Mouse (Mus musculus) kidney, adult 18-20 months (tissue): ENCODE measurements around the gene D430041D05Rik.
A peak's percentile ranks its signal among the peaks of the same experiment; 100 is the strongest.

Source experiments
- DNase-seq: peaks from one replicate; pipeline ENCODE4 v3.0.0; 2021

D430041D05Rik gene

GRCm38 (mm10) chr2:104410963-104411545, at the start of gene D430041D05Rik:
D430041D05Rik (minus strand) TSS chr2:104411013.
- DNase-seq: no peak

DNA sequence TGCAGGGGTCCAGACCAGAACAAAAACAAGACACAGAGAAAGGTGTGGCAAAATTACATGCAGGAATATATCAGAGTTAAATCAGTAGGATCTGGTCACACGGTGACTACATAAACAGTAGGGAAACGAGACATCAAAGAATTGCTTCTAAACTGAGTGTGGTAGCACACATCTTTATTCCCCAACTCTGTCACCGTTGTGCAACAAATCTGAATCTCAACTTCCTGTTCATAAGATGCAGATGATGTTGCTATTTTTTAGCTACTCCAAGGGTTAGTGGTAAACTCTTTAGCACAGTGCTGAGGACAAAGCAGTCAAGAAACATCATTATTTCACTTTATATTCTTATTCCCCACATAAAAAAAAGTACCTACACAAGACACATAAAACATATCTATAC, 49.2 kb upstream of the D430041D05Rik start:
- DNase-seq: no peak

DNA sequence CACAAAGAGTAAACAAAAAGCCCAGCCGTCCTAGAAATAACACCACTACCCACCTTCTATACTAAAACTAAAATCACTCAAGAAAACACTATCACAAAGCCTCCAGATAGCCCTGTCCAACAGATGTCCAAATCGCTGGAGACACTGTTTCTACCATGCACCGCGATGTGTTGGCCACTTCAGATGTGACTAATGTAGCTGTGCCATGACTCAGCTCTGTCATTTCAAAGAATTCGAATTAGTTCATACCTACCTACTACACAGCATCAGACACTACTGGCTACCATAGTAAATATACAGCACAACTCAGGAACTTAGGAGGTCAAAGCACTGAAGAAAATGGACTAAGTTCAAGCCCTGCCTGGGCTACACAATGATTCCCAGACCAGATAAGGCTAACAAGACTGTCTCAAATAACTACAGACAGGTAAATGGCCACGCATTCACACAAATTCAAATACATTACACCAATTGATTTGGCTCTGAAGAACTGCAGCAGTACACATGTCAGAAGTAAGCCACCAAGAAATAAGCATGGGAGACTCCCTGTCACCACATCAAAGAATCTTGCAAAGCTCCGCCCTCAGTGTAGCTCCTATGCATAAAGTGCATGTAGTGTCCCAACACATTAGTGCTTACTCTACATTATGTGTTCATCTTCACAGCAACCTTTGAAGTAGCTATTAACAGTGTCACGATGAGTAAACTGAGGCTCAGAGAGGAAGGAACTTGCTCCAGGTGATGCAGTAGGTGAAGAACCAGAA, 47.9 kb upstream of the D430041D05Rik start:
- no peak for DNase-seq

DNA sequence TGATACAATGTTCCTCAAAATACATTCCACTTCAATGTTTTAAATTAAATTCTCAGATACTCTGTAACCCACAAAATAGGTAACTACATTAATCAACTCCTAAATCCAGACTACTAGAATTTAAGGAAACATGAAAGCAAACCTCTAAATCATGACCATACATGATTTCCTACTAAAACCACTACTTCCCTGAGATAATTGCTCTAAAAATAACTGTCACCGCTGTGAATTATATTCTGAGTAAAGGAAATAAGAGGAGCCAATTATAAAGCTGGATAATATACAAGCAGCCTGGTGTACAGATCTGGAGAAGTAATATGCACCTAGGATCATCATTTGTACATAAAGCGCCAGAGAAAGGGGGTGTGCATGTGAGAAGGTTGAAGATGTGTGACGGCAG, 46.3 kb upstream of the D430041D05Rik start:
- DNase-seq: no peak

DNA sequence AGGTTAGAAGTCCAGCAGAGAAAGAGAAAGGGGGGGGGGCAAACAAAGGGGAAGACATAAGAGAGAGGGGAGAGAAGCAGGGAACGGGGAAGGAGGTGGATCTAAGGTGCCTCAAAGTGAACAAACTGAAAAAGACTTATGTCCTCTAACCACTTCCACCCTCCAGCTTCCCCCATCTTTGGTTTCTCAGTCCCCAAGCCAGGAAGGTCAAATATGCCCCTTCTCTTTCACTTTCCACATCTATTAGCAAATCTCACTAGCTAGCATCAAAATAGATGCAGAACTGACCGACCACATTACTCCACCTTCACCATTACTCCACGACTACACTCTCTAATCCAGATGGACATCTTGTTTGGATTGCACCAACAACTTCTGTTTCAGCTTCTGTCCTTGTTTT, 39.9 kb upstream of the D430041D05Rik start:
- DNase-seq: no peak

- DNase-seq: no peak
Measured at GRCm38 (mm10) chr2:104449191-104449590, 38.4 kb upstream of the D430041D05Rik start.

- no peak for DNase-seq
Measured at GRCm38 (mm10) chr2:104448201-104448600, 37.4 kb upstream of the D430041D05Rik start.

GRCm38 (mm10) chr2:104446016-104446415, 35.2 kb upstream of the D430041D05Rik start:
- no peak for DNase-seq

- peak; percentile 69 for DNase-seq
Measured at GRCm38 (mm10) chr2:104444776-104445175, 34.0 kb upstream of the D430041D05Rik start.

GRCm38 (mm10) chr2:104442341-104442740, 31.5 kb upstream of the D430041D05Rik start:
- DNase-seq: no peak

- no peak for DNase-seq
Measured at GRCm38 (mm10) chr2:104436226-104436625, 25.4 kb upstream of the D430041D05Rik start.

DNA sequence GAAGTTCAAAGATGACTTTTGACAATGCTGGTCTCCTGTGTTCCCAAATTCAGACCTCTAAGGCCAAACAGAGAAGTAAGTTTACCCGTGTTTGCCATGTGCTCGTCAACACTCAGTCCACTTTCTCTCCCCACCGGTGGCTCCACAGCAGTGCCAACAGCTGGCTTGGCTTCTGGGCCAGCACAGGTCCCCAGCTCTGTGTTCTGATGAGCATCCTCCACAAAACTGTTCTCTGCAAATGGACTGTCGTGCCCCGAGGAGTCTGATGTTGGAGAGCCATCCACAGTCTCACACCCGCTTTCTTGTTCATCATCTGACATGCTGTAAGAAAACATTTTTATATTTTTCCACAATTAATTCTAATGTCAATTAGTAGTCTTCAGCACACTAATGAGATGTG, 20.3 kb upstream of the D430041D05Rik start:
- no peak for DNase-seq

DNA sequence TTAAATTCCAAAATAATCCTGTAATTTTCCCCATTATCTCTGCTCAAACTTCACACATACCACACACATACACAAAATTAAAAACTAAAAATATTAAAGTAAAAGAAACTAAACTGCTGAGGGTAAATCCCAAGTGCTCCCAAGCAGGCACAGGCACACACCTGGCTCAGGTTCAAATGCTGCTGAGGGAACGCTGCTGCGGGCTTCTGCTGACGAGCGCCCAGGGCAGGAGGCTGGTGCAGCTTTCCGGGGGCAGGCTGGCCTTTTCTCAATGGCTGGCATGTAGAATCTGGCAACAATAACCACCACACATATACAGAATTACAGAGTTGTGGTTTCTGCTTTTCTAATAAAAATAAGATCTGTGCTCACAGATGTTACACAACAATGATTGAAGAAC, 19.8 kb upstream of the D430041D05Rik start:
- no peak for DNase-seq

GRCm38 (mm10) chr2:104426112-104426511, 15.3 kb upstream of the D430041D05Rik start:
- peak; percentile 15 for DNase-seq

- DNase-seq: no peak
Measured at GRCm38 (mm10) chr2:104422230-104422629, 11.4 kb upstream of the D430041D05Rik start.

- no peak for DNase-seq
Measured at GRCm38 (mm10) chr2:104420805-104421204, 10.0 kb upstream of the D430041D05Rik start.

GRCm38 (mm10) chr2:104419999-104420398, 9.2 kb upstream of the D430041D05Rik start:
- no peak for DNase-seq

DNA sequence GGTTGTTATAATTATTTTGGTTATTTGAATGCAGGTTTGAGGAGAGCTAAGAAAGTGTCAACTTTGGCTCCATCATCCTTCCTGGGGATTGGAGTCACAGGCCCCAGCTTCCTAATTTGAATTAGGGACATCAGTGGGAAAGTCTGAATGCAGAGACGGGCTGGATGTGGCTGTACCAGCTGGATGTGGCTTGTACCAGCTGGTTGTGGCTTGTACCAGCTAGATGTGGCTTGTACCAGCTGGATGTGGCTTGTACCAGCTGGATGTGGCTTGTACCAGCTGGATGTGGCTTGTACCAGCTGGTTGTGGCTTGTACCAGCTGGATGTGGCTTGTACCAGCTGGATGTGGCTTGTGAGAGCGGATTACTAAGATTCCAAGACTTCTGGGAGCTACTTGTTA, 8.6 kb upstream of the D430041D05Rik start:
- DNase-seq: no peak

DNA sequence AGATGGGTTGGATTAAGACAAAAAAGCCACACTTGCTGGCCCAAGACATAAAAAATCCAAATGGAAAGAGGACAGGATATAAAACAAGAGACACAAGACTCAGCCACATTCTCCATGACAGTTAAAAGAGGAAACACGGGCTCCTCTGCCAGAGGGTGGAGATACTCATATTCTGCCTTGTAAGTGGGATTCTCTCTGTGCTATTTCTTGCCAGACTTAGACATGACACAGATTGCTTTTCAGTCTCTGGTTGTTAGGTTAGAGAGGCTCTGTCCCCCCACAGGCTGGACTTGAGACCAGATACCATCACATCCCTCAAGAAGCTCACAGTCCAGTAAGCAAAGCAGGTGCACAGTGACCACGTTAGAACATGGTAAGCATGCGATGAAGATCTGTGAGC, 2.2 kb upstream of the D430041D05Rik start:
- no peak for DNase-seq

- no peak for DNase-seq
Measured at GRCm38 (mm10) chr2:104412496-104412895, 1.7 kb upstream of the D430041D05Rik start.

DNA sequence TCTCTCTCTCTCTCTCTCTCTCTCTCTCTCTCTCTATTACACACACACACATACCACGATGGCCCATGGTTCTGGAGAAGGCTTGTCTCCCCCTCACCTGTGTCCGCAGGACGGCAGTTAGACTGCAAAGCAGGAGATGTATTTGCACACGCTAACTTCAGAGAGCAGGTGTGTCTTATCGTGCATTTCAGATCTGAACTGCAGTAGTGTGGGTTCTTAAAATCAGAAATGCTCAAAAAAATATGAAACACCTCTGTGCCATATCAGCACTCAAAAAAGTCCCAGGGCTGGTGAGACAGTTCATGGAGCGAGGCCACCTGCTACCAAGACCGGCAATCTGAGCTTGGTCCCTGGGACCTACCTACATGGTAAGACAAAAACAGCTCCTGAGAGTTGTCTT, 993 bp upstream of the D430041D05Rik start:
- DNase-seq: no peak

GRCm38 (mm10) chr2:104409851-104410821, 677 bp downstream of the D430041D05Rik start:
- DNase-seq: peak; percentile 29

- no peak for DNase-seq
Measured at GRCm38 (mm10) chr2:104408351-104408750, 2.5 kb downstream of the D430041D05Rik start.
